Mouse (Mus musculus): ENCODE measurements around the gene Chrm4. TPM values are rescaled to one million over a fixed set of nuclear protein-coding genes. Genes with fewer than 3 reads are reported as not detected.

The Chrm4 gene
- total RNA-seq, 2 experiments from 2014 or later = not detected

DNA sequence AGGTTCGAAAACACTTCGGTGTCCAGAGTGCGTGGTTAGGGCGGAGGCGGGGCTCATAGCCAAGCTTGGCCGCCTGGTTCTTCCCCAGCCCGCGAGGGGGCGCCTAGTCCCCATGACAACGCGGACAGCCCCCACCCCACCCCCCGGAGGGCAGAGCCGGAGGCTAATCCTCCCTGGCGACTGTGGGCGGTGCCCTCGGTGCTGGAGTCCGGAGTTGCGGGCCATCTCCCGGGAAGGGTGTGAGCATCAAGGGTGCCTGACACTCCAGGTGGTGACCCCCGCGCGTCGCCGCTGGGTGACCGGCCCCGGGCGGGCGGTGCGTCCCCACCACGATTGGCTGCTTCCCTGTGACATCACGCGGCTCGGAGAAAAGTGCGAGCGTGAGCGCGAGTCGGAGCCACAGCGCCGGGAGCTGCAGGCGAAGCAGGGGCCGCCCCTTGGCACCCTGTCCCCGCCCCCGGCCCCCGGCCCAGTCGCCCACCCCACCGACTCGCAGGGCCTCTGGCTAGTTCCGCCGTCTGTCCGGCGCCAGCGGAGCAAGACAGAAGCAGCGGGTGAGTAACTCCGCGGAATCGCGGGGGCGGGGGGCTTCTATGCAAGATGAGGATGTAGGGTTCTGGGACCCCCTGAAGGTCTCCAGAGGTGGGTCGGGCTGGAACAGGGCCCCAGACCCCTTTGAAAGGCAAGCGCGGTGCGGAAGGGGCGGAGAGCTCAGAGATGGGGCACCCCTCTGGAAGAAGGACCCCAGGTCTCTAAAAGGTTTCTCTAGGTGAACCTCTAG, 5.1 kb upstream of the Chrm4 start:
- intact Hi-C loops (cut with DNase I) = loop anchor here (5.0 to 10.0 kb wide), 2 partner anchors 55 to 217 kb away; no protein-coding TSS in a partner anchor
- no peak for DNase-seq

DNA sequence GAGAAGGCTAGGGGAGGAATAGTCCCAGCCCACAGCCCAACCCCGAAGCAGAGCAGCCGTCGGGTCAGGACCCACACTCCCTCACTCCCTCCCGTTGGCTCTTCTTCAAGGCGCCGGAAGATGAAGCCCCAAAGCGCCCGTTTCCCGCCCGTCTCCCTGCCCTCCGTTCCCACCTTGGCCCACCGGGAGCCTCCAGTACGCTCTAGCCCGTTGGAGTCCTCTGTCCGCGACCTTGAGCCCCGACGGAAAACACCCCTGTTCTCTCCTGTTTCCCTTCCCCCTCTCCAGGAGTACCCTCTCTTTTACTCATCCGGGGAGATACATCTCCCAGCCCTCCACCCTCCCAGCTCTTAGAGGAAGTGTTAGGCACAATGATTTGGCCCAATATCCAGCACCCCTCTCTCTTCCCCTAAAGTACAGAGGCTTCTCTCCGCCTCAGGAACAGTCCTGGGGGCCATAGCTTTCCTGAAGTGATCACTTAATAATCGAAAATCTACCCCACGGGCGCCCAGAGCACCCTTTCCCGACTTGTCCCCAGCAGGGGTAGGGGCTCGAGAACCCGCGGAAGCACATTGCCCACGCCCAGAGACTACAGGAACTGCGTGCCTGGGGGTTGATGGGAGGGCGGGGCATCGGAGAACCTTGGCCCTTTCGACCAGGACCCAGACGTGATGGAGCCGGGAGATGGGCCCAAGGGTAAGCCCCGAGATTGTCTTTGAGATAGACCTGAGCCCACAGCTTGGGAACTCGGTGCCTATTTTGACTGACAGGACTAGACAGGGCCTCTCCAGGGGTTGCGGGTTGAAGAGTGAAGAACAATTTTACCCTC, 4.2 kb upstream of the Chrm4 start:
- intact Hi-C loops (cut with DNase I) = loop anchor here (5.0 to 10.0 kb wide), 2 partner anchors 55 to 218 kb away; no protein-coding TSS in a partner anchor
- DNase-seq = no peak

DNA sequence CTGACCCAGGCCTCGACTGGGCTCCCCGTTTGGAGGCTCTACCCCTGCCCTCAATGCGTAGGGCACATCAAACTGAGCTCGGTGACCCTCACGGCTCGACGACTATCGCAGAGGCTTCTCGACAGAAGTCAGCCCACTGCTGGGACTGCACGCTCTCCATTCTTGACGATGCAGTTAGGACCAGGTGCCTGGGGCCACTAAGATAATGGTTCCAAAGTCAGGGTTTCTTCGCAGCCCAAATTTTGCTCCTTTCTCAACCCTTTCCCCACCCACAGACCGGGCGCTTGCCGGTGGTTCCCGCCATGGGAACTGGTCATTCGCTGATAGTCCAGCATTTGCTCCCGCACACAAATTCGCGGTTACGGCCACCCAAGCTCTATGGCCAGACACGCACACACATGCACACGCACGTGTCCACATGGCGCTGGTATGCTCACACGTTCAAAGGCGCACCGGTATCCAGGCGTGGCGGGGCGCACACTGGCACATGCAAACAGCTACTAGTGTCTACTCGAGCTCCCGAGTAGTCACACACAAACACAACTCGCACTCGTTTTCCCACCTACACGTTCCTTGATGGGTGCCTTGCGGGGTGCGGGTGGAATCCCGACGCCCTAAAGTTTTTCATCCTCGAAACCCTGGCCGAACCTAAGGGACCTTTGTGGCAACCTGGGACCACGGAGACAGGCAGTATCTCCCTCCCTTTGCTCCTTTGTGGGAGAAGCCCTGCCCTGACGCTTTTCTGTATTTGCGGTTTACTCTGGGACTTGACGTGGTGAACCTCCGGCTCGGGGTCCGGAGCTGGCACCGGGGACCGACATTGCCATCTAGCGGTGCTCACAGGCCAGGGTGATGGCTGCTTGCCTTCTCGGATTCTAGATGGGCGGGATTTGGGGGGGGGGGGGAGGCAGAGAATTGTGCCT, 3.4 kb upstream of the Chrm4 start:
- peak in 1 of 2 experiments; percentile 49 for DNase-seq
- intact Hi-C loops (cut with DNase I) = loop anchor here (2.0 to 10.0 kb wide), 3 partner anchors 56 to 219 kb away; no protein-coding TSS in a partner anchor

DNA sequence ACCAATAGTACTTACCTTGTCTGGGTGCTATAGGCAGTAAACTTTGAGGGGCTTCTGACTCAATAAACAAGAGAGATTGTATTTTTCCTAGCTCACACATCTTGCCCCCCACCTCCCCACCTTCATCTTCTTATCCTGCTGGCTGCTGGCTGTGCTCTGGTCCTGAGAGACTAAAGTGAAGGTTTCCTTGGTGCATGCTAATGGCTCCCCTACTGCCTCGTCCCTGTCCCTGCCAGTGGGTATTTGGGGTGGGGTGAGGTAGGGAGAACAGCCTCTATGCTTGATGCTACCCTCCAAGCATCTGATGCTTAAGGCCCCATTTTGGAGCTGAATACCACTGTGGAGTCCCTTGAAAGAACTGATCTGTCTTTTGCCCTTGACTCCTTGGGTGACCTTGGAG, 2.3 kb upstream of the Chrm4 start:
- intact Hi-C loops (cut with DNase I) = loop anchor here (2.0 to 10.0 kb wide), 3 partner anchors 57 to 220 kb away; no protein-coding TSS in a partner anchor
- no peak for DNase-seq

DNA sequence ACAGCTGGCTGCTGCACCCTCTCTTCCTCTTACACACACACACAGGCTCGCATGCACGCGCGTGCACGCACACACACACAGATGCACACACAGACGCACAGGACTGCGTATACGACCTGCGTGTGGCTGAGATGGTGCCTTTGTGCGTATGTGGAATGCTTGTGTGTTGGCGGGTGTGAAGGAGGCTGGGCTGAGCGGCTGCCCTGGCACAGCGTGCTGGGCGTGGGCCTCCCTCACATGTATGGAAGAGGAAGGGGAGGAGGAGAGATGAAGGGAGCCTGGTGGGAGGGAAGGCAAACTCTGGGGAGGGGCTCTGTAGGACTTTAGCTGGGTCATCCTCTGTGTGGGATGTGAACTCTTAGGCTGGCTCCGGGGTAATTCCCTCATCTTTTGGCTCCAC, 1.6 kb upstream of the Chrm4 start:
- intact Hi-C loops (cut with DNase I) = loop anchor here (2.0 to 10.0 kb wide), 2 partner anchors 147 to 221 kb away; no protein-coding TSS in a partner anchor
- no peak for DNase-seq

DNA sequence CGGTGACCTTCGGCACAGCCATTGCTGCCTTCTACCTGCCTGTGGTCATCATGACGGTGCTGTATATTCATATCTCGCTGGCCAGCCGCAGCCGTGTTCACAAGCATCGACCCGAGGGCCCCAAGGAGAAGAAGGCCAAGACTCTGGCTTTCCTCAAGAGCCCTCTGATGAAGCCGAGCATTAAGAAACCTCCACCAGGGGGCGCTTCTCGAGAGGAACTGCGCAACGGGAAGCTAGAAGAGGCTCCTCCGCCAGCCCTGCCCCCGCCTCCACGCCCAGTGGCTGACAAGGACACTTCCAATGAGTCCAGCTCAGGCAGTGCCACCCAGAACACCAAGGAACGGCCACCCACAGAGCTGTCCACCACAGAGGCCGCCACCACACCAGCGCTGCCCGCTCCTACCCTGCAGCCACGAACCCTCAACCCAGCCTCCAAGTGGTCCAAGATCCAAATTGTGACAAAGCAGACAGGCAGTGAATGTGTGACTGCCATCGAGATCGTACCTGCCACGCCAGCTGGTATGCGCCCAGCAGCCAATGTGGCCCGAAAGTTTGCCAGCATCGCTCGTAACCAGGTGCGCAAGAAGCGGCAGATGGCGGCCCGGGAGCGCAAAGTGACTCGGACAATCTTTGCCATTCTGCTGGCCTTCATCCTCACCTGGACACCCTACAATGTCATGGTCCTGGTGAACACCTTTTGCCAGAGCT, 931 bp downstream of the Chrm4 start:
- DNase-seq = peak in 1 of 2 experiments; percentile 70
- intact Hi-C loops (cut with DNase I) = loop anchor here (10.0 kb wide), 1 partner anchor 223 kb away; no protein-coding TSS in a partner anchor

DNA sequence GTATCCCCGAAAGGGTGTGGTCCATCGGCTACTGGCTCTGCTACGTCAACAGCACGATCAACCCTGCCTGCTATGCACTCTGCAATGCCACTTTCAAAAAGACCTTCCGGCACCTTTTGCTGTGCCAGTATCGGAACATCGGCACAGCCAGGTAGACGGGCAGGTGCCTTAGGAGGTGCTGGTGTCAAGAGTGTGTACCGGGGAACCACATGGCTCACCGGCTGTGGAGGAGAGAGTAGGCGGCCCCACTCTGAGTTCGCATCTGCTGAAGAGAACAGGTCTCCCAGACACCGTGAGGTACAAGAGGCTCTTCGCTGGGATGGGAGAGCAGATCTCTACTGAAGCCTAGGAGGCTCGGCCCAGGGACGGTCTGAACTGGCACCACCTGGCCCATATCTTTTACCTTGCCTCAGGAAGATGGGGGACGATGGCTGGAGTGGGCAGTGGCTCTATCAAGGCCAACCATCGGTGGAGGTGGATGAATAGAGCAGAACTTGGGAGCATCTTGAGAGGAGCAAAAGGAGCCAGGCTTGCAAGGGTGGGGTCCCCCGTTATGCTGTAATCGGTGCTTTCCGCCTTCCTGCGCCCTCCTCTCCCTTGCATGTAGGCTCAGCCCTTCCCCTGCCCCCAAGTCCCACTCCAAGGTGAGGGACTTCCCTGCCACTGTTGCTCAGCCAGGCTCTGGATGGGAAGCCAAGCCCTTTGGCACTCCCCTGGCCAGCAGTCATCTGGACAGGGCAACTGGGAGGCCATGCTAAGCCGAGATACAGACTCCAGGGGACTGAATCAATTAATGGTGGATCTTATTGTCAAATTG, 1.7 kb downstream of the Chrm4 start:
- DNase-seq = no peak
- intact Hi-C loops (cut with DNase I) = loop anchor here (10.0 kb wide), 1 partner anchor 224 kb away; no protein-coding TSS in a partner anchor

DNA sequence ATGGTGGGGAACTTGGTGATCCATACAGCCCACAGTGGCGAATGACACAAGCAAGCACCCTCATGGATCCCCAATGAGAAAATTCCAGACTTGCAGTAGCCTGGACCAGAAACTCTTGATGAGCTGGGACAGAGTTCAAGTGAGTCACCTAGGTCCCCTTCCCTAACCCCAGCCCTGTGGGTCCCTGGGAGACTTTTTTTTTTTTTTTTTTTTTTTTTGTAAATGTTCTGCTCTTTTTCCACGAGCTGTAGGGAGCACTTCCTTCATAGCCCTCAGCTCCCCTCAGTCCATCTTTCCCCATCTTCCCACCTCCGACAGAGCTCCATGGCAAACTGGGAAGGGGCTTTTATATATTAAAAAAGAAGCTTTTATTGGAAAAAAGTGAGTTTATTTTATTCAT, 2.4 kb downstream of the Chrm4 start:
- no peak for DNase-seq
- intact Hi-C loops (cut with DNase I) = loop anchor here (10.0 kb wide), 1 partner anchor 225 kb away; no protein-coding TSS in a partner anchor

DNA sequence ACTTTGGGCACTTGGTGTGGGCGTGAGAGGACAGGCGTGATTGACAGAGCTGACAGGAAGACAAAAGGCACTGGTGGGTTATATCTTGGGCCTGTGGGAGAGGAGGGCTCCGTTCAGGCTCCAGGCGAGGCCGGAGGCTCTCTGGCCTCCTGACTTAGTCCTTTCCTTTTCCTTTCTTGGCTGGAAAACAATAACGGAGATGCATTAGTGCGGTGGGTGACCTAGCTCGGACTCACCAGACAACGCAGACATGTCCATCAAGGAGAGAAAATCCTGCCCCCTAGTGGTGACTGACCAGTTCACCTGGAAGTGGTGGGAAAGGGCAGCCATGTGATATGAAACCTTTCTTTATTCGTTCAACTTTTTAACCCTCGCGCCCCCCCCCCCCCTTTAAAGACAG, 2.9 kb downstream of the Chrm4 start:
- no peak for DNase-seq
- intact Hi-C loops (cut with DNase I) = loop anchor here (10.0 kb wide), 1 partner anchor 225 kb away; no protein-coding TSS in a partner anchor

DNA sequence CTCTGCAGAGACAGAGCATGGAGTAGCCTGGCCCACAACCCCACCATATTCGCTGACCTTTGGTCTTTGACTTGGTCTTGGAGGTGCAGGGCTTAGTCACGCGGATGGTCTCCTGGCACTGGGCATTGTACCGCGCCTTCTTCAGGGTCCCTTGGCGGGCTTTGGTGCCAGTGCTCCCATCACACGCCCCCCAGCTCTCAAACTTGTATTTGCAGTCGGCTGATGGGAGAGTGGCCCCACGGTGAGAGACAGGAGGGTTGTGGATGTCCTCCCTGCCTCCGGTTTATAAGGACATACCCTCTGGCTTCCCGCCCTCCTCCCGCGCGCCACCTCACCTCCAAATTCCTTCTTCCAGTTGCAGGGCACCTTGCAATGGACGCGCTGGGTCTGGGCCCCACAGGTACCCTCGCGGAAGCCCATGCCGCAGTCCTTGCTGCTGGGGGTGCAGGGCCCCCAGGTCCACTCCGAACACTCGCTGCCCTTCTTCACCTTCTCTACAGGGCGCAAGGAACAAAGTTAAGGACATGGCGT, 3.8 kb downstream of the Chrm4 start:
- intact Hi-C loops (cut with DNase I) = no loop called here

DNA sequence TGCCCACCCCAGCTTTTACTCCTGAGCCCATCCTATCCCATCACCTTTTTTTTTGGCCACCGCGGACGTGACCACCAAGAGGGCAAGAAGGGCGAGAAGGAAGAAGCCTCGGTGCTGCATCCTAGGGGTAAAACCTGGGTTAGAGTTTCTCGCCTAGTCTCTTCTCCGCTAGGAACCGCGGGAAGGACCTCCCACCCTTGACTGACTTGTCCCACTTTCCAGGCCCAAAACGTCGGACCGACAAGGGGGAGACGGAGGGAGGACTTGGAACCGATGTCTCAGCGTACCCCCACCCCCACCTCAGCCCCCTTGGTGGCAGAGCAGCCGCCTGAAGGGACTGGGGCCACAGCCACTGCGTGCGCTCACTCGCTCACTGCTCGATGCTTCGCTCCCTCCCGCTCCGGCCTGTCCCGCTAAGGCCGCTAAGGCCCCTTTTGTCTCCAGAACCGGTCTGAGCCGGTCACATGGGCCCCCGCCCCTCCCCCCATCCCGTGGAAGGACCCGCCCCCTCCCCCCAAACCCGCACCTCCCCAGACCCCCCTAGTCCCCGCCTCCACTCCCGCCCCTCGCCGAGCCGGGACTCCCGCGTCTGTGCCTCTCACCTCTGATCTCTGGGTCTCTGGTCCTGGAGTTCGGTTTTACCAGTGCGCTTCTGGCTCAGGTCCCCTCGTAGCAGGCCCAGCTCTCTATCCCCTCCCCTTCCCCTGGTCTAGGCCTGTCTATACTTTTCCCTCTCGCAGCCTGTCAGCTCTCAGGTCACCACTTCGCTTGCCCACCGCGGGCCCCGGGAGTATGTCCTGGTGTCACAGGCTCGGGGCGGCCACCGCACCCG, 4.5 kb downstream of the Chrm4 start:
- no peak for DNase-seq

More for the DNA sequence above, 3.8 kb downstream of the Chrm4 start:
- no peak for DNase-seq

DNA sequence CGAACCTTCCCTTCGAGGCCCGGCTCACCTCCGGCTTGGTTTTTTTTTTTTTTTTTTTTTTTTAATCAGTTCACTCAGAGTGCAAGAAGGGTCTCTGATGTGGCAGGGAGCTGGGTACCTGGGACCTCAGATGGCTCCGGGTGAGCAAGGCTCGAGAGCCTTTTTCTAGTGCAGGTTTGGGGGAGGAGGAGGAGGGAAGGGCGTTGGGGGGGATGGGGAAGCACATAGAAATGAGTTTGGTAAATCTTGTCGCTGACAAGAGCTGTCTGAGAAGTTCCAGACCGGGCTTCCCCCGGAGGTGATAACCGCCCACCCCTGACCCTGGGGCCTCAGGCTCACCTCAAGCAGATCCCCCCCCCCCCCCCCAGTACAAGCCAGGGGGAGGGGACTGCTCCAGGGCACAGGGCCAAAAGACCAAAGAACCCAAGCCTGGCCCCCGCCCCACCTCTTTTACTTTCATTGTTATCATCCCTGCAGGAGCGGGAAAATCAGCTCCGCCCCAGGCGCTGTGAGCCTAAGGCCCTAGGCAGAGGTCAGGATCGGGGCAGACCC, 5.2 kb downstream of the Chrm4 start, which contains the start of gene Mdk:
Gene Mdk, minus strand, starts transcription at position 138 of the 552 bp plus-strand sequence.
- intact Hi-C loops (cut with DNase I) = no loop called here
- DNase-seq = no peak

More for the DNA sequence above, 4.5 kb downstream of the Chrm4 start:
- intact Hi-C loops (cut with DNase I) = no loop called here

DNA sequence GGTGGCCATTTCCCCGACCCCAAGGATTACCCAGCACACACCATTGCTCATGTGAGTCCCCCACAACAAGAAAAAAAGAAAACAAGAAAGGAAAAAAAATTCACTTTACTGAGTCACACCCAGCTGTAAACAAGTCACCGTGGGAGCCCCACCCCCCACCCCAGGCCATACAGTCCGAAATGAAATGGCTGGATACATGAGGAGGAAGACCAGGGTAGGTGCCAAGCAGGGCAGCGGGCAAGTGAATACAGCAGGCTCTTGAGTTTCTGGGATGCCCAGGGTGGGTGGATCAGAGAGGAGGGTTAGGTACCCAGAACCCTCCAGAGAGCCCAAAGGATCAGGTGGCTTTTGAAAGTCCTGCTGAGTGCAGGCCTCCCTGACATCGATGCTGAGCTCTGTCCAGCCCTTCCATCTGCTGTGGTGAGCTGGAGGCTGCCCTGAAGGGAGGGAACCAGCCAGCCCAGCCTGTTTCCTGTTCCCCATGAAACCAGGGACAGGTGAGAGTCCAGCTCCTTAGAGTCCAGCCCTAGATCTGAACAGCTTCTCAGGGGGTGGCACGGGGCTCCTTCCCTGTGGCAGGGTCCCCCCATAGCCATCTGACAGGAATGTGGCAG, 5.8 kb downstream of the Chrm4 start:
- intact Hi-C loops (cut with DNase I) = no loop called here
- DNase-seq = no peak

DNA sequence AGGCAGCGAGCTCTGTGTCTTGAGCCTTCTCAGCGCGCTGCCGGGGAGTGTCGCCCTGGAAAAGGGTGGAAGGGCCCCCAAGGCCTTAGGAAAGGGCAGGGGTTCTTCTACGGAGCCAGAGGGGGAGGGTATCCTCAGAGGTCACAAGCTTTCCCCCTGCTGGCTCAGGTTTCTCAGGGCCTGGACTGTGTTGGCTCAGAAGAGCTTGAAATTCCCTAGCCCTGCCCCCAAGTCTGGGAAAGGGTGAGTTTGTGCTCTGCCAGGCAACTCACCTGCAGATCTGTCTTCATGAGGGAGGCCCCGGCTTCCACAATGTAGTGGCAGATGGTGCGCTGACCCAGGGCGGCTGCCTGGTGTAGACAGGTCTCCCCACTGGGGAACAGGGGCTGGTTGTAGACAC, 6.4 kb downstream of the Chrm4 start:
- intact Hi-C loops (cut with DNase I) = no loop called here
- no peak for DNase-seq

DNA sequence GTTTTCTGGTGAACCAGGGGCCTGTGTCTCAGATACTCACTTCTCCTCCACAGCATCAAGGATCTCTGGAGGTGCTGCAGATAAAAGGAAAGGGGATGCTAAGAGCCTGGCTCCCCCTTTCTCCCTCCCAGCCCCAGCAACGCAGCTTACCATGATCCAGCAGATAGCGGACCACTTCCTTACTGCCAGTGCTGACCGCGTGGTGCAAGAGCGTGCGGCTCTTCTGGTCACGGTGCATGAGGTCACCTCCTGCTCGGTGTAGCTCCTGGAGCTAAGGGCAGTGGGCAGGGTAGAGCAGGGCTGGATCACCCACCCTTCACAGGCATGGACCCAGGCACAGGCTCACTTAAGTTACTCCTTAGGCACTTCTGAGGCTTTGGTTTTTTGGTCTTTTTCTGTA, 7.0 kb downstream of the Chrm4 start:
- no peak for DNase-seq
- intact Hi-C loops (cut with DNase I) = no loop called here

DNA sequence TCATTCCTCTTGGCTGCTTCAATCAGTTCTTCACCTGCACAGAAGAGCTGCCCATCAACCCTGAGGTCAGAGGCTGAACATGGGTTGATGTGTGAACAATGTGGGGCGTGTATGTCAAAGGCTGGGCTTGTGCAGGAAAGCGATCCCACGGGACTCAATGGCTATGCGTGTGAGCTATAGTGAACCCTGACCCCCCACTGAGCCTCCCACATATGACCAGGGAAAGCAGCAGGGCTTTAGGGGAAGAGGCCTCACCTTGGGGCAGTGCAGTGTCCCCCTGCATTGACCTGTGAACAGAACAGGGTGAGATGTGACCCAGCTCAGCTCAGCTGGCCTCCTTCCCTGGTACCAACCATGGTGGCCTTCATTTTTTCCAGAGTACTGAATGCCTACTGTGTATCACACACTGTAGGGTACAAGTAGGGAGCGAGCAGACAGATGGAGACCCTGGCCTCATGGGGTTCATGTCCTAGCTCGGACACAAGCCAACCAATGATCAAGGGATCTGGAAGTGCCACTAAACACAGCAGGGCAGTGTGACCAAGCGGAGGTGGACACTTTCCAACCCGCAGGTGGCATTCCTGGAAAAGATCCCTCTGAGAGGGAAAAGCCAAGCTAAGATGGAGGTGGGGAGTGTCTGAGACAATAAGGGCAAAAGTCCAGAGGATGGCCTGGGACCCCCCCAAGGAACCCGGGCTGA, 7.9 kb downstream of the Chrm4 start:
- no peak for DNase-seq
- intact Hi-C loops (cut with DNase I) = loop anchor here (5.0 kb wide), 1 partner anchor 42 kb away; the partner anchor contains the start of gene Dgkz

Measured in gastrocnemius, postnatal 36 days (tissue).